Mouse (Mus musculus): ENCODE data around the gene Bcap29. TPM values are rescaled to one million over a fixed set of nuclear protein-coding genes. Genes with fewer than 3 reads are reported as not detected.

The Bcap29 gene
- 0.18 and 0.23 TPM in 2 replicates for polyA plus RNA-seq (2012; rRNA removed)

DNA sequence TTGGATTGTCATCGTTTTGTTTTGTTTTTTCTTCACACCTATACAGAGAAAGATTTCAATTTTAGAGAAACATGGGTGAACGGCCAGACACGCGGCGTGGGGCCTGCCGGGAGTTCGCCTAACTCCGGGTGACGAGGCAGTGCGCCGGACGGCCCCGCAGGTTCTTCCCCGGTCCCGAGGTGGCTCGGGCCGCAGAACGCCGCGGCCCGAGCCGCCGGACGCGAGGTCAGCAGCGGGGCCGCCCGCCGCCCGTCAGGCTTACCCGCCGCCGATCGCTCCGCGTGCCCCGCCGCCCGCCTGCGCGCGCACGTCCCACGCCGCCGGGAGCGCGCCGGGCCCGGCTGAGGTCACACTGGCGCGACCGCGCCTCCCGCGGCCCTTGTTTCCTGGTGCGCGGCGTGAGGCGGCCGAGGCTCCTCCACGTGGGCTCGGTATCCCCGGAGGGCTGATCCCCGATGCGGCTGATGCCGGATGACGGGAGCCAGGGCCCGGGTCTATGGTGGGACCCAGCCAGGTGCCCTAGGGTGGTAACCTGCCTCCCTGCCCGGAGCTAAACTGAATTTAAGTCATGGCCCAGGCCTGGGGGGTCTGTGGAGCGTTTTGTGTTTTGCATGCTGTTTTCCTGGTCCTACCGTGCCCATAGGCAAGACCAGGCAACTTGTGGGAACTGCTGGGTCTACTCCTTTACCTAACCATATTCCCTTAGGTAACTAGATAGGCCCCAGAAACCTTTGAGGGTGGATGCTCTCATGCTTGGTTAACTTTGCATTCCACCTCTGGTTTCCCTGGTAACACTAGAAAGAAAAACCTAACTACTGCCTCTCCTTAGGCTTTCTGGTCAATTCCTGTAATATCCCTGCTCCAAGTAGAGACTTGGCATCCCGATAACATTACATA lies at the start of gene Bcap29:
Gene Bcap29 (minus strand): TSS at position 316 of the 897 bp plus-strand sequence.

GRCm38 (mm10) chr12:31654197-31654964 lies 19.9 kb upstream of the Bcap29 start, which contains the start of the genes Dus4l and Cog5:
TSS of gene Dus4l (minus strand) at chr12:31654826.
TSS of gene Cog5 (plus strand) at chr12:31654869.

Other genes with a start within 250 kb of the Bcap29 start
- 0.10 TPM in 1 of 2 replicates, not detected in the other for gene Slc26a3, start 243.8 kb downstream of the Bcap29 start, polyA plus RNA-seq (2012; rRNA removed)
- 0.87 and 2.0 TPM in 2 replicates for gene Cbll1, start 135.0 kb downstream of the Bcap29 start, polyA plus RNA-seq (2012; rRNA removed)
- 0.03 TPM in 1 of 2 replicates, not detected in the other for gene Slc26a4, start 74.7 kb downstream of the Bcap29 start, polyA plus RNA-seq (2012; rRNA removed)
- gene Dus4l, start 20.2 kb upstream of the Bcap29 start, polyA plus RNA-seq (2012; rRNA removed): 1.2 and 2.4 TPM in 2 replicates
- 3.0 and 3.7 TPM in 2 replicates for gene Cog5, start 20.2 kb upstream of the Bcap29 start, polyA plus RNA-seq (2012; rRNA removed)
- gene Gpr22, start 79.3 kb upstream of the Bcap29 start, polyA plus RNA-seq (2012; rRNA removed): 0.14 TPM in 1 of 2 replicates, not detected in the other